Mouse (Mus musculus) liver, embryonic 14.5 days (tissue): ENCODE results near the gene Tuba4a.

Source experiments
- CTCF ChIP-seq: IDR thresholded peaks from 2 replicates; pipeline ENCODE4 v1.5.1; 2016; ENCODE audit warnings: antibody characterized with exemption, low read depth, control low read depth
- EP300 ChIP-seq: IDR thresholded peaks from 2 replicates; pipeline ENCODE4 v1.6.1; 2016; ENCODE audit warnings: antibody characterized with exemption, low read depth

- TF ChIP-seq CTCF = no peak
- no peak for TF ChIP-seq EP300
These were observed 44.6 kb upstream of the Tuba4a start, which contains the start of gene Ptprn for GRCm38 (mm10) chr1:75264091-75264880.
